Mouse (Mus musculus): ENCODE measurements around the gene Elp5.

GRCm38 (mm10) chr11:70026689-70027088 is 44.4 kb upstream of the Elp5 start:
- TF ChIP-seq POLR2A (IDR thresholded peaks at IDR 0.05; ENCODE audit: insufficient read depth, low read length), result no peak
- TF ChIP-seq CTCF (IDR thresholded peaks at IDR 0.05; ENCODE audit: low read depth, low read length), result no peak

Measured in ES-Bruce4 (cell line).